Mouse (Mus musculus): ENCODE data around the gene Nup133.
"Not testable (repeated sequence)": the region's sequence is repeated elsewhere in the genome, so short reads cannot be mapped to it uniquely, and the experiment has no call there.

The Nup133 gene

DNA sequence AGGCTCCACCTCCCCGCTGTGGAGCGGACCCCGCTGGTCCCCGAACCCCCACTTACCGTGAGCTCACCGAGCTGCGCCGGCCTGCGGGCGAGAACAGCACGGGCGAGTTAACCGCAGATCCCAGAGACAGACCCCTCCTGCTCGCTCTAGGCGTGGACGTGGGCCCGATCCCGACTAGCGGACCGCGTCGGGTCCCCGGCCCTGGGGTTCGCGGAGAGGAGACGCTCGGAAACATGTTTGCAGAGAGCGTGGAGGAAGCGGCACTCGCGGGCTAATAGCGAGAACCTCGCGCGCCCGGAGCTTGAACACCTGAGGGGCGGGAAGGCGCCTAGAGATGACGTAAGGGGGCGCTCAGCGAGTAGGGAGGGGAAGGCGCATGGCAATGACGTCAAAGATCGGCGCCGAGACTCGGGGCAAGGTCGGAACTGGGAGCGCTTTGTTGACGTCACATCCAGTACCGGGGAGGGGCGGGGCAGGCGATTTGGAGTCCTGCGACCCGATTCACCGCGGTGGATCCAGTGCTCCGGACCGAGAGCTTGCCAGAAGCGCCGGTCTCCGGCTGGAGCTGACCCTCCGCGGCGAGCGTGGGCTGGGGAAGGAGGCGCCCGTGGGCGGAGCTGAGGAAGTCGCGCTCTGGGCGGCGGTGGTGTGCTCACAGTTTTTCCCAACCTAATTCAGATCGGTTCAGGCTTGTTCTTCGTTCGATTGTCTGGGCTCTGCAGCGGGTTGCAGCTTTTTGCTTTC, at the start of gene Nup133:
Gene Nup133 (minus strand): TSS at position 324 of the 744 bp plus-strand sequence.
- DNase-seq (ENCODE audit: low spot score), result peak; percentile 100

DNA sequence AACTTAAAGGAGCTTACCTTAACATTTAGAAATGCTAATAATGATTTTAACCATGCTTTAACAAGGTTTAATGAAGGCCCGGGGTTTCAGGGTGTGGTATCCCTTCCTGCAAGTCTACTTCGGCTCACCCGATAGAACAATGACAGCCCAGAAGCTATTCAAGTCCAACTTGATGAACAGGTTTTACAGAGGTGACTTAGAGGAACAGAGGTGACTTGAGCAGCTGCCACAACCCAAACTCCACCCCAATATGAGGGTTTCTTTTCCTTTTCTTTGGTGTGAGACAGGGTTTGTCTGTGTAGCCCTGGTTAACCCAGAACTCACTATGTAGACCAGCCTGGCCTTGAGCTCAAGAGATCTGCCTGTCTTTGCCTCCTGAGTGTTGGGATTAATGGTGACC, 44.9 kb upstream of the Nup133 start:
- no peak for DNase-seq (ENCODE audit: low spot score)

DNA sequence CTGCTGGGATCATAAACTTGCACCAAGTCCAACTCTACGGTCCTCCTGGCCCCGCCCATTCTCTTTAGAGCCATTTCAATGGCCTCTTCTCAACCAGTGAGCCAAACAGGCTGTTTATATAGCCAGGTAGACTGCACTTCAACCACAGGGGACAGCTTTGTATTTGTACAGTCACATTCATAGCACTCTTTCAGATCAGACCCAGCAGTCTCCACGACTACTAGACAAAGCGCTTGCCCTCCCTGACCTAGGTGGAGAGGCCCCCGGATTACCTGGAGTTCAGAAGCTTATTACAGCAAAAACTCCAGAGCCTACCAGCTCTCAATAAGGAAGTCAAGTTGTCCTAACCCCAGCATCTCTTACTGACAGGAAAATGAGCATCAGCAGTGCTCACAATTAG, 44.5 kb upstream of the Nup133 start:
- DNase-seq (ENCODE audit: low spot score), result no peak

DNA sequence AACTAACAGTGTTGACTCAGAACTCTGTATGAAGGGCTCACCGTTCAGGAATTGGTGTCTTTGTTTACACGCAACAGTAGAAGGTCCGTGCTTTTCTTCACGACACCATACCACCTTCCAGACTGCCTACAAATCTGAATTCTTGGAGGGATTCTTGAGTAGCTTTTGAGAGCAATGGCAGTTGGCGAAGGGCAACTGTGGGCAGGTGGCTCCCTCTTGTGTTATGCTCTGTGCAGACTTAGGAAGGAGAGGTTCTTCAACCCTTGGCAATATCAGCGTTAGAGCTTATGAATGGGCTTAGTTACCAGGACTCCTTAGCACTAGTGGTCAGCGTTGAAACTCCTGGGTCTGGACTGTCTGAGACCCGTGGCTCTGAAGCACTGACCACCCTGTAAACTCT, 43.5 kb upstream of the Nup133 start:
- peak; percentile 60 for DNase-seq (ENCODE audit: low spot score)

DNA sequence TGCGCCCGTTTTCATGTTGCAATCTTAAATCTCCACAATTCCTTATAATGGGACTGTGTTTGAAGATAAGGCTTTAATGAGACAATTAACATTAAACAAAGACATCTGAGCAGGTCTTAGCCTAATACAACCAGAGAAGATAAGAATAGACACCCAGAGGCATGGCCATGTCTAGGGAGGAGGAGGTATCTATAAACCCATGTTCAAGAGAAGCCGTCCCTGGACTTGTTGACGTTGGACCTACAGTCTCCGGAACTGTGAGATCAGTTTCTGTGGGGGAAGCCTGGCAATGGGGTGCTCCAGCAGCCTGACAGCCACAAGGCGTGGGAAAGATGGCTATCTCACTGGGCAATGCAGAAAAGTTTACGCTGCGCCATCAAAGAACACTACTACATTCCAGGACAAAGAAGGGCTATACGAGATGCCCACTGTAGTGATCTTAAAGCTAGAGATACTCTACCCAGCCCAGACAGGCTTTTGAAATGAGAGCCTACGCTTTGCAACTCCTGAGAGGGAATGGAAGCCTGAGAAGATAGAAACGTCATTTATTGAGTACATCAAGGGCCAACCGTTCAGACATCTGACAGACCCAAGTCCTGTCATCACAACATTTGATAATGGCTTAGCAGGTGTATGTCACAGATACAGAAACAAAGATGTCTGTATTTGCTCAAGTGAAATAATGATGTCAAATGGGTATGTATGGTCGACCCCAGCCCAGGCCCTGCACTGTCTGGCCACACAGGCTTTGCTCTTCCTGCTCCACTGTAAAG, 41.4 kb upstream of the Nup133 start:
- DNase-seq (ENCODE audit: low spot score), result no peak

DNA sequence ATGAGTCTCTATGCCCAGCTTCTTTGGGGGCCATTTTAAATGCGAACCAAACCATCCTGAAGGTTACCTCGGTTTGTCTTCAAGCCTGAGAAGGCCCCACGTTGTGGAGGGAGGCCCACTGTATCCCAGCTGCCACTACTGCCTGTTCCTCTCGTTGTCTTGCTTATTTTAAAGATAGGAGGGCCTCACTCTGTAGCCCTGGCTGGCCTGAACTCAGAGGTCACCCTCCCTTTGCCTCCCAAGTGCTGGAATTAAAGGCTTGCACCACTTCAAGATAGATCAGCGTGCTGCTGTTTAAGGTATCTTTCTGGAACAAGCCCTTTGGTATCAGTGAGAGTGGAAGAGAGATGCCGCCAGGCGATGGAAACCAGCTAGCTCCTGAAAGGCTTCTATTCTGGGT, 40.1 kb upstream of the Nup133 start:
- no peak for DNase-seq (ENCODE audit: low spot score)

DNA sequence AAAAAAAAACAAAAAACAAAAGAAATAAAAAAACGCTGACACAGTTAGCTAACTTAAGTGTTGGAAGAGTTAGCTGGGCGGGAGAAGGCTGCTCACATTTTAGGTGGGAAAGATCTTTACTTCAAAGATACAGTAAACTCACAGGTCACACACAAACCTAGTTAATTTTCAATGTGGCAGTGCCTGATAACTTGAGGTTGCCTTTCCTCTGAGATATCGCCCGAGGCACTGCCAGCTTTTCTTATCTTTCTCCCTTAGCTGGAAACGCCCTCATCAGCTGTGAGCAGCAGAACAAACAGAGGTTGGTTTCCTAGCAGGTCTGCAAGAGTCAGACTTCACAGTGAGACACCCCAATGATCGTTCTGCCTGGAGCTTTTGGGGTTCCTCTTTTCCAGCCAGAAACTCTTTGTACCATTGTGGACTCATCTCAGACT, 39.6 kb upstream of the Nup133 start:
- DNase-seq (ENCODE audit: low spot score), result no peak

DNA sequence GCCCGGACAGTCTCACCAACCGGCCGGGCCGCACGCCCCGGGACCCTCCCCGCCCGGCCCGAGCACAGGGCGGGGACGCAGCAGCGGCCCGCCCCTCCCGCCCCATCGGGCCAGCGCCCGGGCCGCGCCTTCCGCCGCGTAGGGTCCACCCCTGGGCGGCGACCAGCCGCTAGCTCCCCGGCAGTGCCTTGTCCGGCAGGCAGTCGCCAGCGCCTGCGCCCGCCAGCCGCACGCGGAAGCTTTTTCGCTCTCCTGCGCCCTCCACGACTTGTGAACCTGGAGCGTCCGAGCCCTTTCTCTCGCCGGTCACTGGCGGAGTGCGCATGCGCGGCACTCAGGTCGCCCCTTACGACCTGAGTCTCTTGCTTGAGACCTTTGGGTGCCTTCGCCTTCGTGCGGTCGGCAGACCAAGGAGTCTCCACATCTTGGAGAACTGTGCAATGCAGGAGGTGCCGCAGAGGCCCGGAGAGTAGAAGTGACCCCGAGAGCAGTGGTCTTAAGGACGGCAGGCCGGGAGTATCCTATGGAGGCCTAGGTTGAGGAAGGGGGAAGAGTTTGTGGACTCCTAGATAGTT, 33.8 kb upstream of the Nup133 start, which contains the start of gene Abcb10:
Gene Abcb10 (minus strand): TSS at position 297 of the 575 bp plus-strand sequence.
- peak; percentile 100 for DNase-seq (ENCODE audit: low spot score)

DNA sequence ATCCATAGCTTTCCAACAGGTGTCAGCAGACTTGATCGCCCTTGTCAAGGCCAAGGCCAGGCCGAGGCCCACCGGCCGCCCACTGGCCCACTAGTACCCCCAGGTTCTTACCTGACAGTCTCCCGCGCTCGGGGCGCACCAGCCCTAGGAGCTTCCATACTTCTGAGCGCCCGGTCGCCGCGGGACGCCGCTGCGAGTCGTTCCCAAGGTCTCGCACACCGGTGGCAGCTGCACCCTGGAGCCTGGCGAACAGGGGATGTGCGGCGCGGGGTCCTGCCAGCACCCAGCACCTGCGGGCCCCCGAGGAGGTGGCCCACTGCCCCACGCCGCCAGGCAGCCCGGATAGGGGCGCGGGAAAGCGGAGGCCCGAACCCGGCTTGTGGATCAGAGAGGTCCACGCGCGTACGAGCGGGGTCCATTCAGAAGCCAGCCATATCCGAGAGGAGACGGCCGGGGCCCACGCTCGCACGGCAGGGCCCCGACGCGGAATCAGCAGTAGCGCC, 33.3 kb upstream of the Nup133 start:
- DNase-seq (ENCODE audit: low spot score), result peak; percentile 47

DNA sequence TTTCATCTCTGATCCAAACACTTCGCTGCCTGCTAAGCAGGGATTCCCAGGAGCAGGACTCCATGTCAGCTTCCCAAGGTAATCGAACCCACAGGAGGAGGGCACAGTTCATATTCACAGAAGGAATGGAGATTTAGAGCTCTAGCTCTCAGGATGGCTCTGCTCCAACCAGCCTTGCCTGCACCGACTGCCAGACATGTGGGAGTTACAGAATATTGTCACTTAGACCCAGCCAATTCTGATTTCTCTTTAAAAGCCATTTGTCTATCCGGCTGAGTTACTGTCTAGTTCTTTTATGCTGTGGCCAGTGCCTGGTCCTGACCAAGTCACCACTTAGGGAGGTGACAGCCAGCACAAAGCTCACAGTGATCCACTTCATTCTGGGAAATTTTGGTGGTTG, 32.6 kb upstream of the Nup133 start:
- no peak for DNase-seq (ENCODE audit: low spot score)

DNA sequence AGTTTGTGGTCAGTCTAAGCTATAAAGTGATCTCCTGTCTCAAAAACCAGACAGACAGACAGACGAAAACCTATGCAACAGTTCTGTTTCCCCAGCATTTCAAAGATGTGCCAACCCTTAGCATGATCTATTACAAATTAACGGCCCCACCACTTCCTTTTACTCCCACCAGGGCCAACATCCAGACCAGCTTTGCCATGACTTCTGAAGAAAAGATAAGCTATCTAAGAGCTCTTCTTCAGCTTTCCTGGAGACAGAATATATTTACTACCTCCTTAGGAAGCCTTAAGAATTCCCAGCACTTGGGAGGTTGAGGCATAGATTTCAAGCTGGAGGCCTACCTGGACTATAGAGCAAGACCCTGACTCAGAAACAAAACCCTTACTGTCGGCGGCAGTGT, 31.2 kb upstream of the Nup133 start:
- no peak for DNase-seq (ENCODE audit: low spot score)

DNA sequence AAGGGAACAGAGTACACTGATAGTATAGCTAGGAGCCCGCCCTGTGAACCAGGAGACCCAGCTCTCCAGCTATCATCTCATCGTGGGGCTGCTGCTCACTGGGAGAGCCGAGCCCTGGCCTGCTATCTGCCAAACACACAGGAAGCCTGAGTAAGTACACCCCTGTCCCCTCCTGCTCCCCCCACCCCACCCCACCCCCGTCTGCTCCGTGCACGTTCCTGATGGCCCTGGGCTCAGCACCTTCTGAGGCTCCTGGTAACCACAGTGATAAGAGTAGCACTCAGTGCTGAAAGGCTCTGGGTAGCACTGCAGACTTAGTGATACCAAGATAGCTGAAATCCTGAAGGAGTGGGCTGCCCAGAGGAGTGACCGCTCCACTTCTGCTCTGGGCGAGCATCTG, 29.9 kb upstream of the Nup133 start:
- no peak for DNase-seq (ENCODE audit: low spot score)

DNA sequence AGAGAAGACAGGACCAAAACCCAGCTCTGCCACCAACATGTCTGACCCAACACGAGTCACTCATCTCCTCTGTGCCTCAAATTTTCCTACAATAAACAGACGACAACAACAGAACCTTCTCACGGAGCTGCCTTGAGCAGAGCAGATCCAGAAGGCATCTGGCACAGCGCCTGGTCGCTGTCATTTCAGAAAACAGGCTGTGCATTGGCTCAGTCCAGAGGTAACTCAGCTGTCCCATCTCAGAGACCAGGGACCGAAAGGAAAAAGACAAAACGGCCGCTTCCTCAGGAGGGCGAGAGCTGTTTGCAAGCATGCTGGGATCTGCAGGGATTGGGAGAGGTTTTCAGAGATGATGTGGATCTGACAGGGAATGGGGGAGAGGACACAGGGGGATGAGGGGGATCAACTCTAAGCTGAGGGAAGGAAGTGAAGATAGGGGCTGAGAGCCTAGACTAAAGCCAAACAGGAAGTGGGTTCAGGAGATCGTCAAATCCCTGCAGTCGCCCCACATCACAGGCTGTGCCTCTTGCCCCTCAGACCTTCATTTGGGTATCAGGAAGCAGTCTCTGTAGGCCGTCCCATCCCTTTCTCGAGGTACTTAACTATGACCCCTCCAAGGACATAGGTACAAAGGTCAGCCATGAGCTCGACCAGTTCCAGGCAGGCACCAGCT, 29.2 kb upstream of the Nup133 start:
- peak; percentile 93 for DNase-seq (ENCODE audit: low spot score)

DNA sequence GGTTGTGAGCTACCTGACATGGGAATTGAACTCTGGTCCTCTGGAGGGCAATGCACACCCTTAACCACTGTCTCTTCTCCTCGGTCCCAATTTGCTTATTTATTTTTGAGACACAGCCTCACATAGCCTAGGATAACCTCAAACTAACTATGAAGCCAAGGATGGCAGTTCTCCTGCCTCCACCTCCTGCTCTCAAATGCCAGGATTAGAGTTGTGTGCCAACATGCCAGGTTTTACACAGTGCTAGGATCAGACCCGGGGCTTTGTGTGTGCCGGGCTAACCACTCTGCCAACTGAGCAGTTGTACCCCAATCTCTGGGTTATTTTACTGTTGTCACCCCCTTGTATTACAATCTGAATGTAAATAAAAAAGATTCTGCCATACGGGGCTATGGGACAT, 28.4 kb upstream of the Nup133 start:
- no peak for DNase-seq (ENCODE audit: low spot score)

DNA sequence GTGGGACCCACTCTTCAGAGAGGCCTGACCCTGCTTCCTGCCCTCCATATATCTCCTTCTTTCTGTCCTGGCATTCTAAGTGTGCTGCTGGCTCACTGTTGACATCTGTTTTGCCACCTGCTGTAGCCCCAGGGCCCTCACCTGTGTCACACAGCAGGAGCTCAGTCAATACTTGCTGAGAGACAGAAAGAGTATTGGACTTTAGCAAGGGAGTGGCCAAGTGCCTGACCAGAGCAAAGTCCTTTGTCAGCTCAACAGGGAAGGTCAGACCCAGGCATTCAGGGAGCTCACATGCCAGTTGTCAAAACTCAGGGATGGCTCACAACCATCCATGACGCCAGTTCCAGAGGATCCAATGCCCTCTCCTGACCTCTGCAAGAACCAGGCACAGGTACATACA, 24.4 kb upstream of the Nup133 start:
- DNase-seq (ENCODE audit: low spot score), result no peak

DNA sequence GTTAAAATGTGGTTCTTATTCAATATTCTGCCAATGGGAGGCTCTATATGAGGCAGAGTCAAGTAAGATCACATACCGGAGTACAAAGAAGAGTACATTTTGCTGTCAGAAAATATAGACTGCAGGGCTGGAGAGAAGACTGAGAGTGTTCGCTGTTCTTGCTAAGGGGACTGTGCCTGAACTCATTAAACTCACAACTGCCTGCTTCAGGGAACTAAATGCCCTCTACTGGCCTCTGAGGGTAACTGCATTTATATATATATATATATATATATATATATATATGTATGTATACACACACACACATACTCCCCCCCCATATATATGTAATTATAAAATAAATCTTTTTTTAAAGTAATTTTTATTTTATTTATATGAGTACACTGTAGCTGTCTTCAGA, 17.8 kb upstream of the Nup133 start:
- DNase-seq (ENCODE audit: low spot score), result no peak

DNA sequence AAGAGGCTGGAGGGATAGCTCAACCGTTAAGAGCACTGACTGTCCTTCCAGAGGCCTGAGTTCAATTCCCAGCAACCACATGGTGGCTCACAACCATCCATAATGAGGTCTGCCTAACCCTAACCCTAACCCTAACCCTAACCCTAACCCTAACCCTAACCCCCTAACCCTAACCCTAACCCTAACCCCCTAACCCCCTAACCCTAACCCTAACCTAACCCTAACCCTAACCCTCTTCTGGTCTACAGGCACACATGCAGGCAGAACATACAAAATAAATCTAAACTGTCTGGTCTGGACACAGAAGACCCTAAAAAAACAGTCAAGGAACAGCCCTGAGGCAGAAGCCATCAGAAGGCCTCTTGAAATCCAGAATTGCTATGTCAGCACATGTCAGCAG, 12.3 kb upstream of the Nup133 start:
- no peak for DNase-seq (ENCODE audit: low spot score)

DNA sequence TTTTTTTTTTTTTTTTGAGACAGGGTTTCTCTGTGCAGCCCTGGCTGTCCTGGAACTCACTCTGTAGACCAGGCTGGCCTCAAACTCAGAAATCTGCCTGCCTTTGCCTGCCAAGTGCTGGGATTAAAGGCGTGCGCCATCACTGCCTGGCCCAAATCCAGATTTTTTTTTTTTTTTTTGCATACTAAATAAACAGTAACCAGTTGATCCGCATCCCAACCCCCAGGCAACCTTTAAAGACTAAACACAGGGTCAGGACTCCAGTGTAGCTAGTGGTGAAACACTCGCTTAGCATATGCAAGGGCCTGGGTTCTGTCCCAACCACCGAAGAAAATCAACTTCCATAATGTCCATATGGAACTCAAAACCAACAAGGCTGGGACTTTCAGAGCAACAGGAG, 11.5 kb upstream of the Nup133 start:
- DNase-seq (ENCODE audit: low spot score), result not testable (repeated sequence)

DNA sequence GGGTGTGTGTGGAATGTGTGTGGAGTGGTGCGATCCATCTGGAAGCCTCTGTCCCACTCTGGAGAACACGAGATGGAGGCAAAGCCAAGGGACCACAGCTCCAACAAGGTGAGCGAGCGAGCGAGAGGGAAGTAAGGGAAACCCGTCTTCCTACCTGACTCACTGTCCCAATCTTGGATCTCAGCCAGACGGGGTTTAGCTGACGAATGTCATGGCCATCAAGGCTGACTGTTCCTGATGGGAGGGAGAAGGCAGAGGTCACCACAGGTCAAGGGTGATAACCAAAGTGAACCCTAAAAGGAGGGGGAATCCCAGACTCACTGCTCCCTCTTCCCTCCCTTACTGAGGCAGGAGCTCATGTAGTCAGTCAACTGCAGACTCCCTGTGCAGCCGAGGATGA, 11.0 kb upstream of the Nup133 start:
- DNase-seq (ENCODE audit: low spot score), result no peak

DNA sequence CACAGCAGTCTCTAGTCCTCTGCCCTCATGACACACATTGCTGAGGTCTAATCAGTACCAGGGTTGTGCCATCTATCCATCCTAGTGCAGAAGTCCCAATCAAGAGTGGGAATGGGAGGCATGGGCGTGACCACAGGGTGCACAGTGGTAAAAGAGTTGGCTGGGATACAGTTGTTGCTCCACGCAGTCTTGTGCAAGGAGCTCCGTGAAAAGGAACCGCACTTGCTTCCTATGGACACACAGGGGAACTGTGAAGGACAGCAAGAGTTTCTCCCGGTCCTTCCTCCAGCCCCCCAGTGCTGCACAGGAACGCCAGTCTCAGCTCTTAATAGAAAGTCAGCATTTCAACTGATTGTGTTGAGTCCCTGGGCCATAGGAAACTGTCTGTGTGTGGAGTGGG, 10.4 kb upstream of the Nup133 start:
- DNase-seq (ENCODE audit: low spot score), result no peak

DNA sequence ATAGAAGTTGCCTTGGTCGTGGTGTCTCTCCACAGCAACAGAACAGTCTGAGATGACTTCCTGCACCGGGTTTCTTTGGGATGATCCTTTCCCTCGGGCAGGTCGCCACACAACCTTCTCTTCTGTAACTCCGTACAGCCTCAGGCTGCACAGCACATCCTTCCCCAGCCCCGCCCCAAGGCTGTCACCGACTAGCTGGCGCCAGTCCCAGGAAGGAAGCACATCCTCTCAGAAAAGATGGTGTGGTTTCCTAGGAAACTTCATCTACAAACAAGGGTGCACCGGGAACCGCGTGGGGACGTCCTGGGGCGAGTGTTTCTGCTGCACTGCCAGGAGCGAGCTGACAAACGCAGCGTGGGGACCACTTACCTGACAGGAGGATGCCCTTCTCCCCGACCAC, 9.1 kb upstream of the Nup133 start:
- DNase-seq (ENCODE audit: low spot score), result no peak

DNA sequence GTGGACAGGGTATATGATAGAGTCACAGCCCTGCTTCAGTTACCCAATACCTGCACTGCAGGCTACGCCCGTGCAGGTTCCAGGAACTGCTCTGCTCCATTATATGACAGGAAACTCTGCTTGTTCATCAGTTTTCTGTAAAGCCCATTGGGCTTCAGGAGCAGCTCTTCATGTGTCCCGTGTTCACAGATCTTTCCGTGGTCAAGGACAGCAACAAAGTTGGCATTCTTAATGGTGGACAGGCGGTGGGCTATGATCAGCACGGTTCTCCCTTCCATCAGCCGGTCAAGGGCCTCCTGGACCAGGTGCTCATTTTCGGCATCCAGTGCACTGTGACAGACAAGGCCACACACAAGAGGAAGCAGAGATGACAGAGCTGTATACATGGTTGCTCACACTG, 5.2 kb upstream of the Nup133 start:
- no peak for DNase-seq (ENCODE audit: low spot score)

All from MN1 (cell line).